Mouse (Mus musculus): ENCODE results near the gene Ttc30a2. TPM values are rescaled to one million over a fixed set of nuclear protein-coding genes. Genes with fewer than 3 reads are reported as not detected.
"Not testable (repeated sequence)": the region's sequence is repeated elsewhere in the genome, so short reads cannot be mapped to it uniquely, and the experiment has no call there.

Gene Ttc30a2
- 0.60 and 1.1 TPM in 2 replicates for polyA plus RNA-seq (2014; fragmentation: Nextera tagmentation; extraction: Ambion mirVana)

DNA sequence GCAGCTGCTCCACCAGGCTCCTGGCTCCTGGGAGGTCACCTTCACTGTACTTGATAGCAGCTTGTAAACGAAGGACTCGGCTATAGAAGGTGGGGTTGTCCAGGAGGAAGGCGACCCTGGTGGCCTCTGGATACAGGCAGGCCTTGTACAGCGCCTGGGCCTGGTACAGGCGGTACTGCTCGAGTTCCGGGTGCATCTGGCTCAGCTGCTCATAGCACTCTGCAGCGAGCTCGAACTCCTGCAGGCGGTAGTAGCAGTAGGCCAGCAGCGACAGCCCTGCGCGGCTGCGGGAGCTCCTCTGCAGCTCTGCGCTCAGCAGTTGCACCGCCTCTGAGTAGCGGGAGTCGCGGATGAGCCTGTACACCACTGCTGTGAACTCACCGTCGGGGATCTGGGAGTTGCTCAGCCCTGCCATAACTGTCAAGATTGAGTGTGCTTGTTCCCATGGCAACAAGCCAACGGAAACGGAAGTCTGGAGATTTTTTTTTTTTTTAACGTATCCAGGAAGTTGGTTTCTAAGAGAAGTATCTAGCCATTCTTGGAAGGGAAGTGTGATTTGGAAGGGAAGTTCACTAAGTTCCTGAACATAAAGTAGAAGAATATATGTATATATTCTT lies at the start of gene Ttc30a2:
TSS of gene Ttc30a2 (minus strand) at position 419 of the 617 bp plus-strand sequence.
- ATAC-seq (ENCODE audit: insufficient number of reproducible peaks, low FRiP score, low TSS enrichment, low read depth); H3K4me1 ChIP-seq (ENCODE audit: control insufficient read depth, insufficient read depth, low read length); DNase-seq (ENCODE audit: low spot score); H3K36me3 ChIP-seq (ENCODE audit: control insufficient read depth, insufficient read depth, low read length); H3K4me3 ChIP-seq (ENCODE audit: low read depth, low read length); H3K27me3 ChIP-seq (ENCODE audit: control insufficient read depth, insufficient read depth, low read length); H3K4me2 ChIP-seq (ENCODE audit: low read depth, severe bottlenecking); H3K9ac ChIP-seq (ENCODE audit: low read length); H3K9me3 ChIP-seq (ENCODE audit: control insufficient read depth, low read length); H3K27ac ChIP-seq (replicated peaks; ENCODE audit: low read depth, low read length): not testable (repeated sequence)
- 24% methylated on average over 21 of the region's 24 CpGs for WGBS

DNA sequence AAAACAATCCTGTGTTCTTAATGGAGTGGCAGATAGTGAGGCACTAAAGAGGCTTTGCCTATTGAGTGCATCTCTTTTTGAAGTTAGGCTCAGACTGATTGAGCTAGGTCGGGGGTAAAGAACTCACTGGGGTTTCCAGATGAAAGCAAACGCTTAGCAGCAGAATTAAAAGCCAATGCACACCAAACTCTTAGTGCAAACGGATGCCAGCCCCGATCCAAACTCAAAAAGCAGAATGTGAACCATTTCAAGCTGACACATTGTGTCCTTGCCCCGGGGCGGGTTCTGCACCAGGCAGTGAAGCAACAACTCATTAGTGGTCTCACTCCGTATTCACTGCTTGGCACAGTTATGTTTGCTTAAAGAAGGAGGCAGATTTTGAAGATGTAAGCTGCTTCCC lies 38.9 kb upstream of the Ttc30a2 start:
- Histone ChIP-seq H3K36me3 (ENCODE audit: control insufficient read depth, insufficient read depth, low read length) (no peaks in the 10 kb centered on the region), H3K4me2 (ENCODE audit: low read depth, severe bottlenecking) (no peak overlapping the region), H3K9me3 (ENCODE audit: control insufficient read depth, low read length) (no peaks in the 10 kb centered on the region), H3K9ac (ENCODE audit: low read length) (no peak overlapping the region), H3K27me3 (ENCODE audit: control insufficient read depth, insufficient read depth, low read length) (no peaks in the 10 kb centered on the region), H3K4me3 (ENCODE audit: low read depth, low read length) (no peak overlapping the region), H3K27ac (replicated peaks; ENCODE audit: low read depth, low read length) (no peak overlapping the region), H3K4me1 (ENCODE audit: control insufficient read depth, insufficient read depth, low read length) (peaks cover 7% of the 10 kb centered on the region)
- ATAC-seq (ENCODE audit: insufficient number of reproducible peaks, low FRiP score, low TSS enrichment, low read depth) (no peak), DNase-seq (ENCODE audit: low spot score) (peak; percentile 44)
- 10% methylated on average over 7 of the region's 7 CpGs for WGBS

DNA sequence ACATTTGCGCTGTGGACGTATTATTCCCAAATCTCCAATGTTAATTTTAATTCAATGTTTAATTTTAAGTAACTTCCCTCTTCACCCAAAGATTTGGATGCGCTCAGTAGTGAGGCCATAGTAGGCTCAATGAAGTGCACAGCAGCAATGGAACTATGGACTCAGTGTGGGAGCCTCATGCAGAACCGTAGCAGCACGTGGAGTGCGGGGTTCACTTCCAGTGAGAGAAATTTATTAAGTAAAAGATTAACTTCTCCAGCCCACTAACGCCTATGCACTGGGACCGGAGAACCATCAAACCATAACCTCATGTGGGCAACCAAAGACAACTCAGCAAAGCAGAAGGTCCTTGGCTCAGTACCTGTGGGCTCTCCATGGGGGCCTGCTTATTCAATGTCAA lies 38.2 kb upstream of the Ttc30a2 start:
- H3K4me3 ChIP-seq (ENCODE audit: low read depth, low read length): no peak overlapping the region
- H3K9ac ChIP-seq (ENCODE audit: low read length): no peak overlapping the region
- WGBS: 88% methylated on average over 8 of the region's 8 CpGs
- peaks cover 7% of the 10 kb centered on the region for H3K4me1 ChIP-seq (ENCODE audit: control insufficient read depth, insufficient read depth, low read length)
- no peaks in the 10 kb centered on the region for H3K9me3 ChIP-seq (ENCODE audit: control insufficient read depth, low read length)
- no peaks in the 10 kb centered on the region for H3K27me3 ChIP-seq (ENCODE audit: control insufficient read depth, insufficient read depth, low read length)
- DNase-seq (ENCODE audit: low spot score): no peak
- no peak overlapping the region for H3K4me2 ChIP-seq (ENCODE audit: low read depth, severe bottlenecking)
- ATAC-seq (ENCODE audit: insufficient number of reproducible peaks, low FRiP score, low TSS enrichment, low read depth): no peak
- H3K36me3 ChIP-seq (ENCODE audit: control insufficient read depth, insufficient read depth, low read length): no peaks in the 10 kb centered on the region
- no peak overlapping the region for H3K27ac ChIP-seq (replicated peaks; ENCODE audit: low read depth, low read length)

DNA sequence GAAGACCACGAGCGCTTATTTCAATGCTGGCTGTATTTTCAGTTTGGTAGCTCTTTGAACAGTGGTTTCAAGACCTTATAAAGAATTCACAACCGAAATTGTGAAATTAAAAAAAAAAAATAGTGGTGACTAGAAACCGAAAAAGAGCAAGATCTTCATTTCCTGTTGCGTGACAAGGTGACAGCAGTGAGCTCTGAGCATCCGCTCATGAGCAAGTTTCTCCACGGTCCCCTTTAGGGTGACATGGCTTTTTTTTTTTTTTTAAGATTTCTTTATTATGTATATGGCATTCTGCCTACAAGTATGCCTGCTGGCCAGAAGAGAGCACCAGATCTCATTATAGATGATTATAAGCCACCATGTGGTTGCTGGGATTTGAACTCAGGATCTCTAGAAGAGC lies 37.5 kb upstream of the Ttc30a2 start:
- no peak overlapping the region for H3K27ac ChIP-seq (replicated peaks; ENCODE audit: low read depth, low read length)
- no peak overlapping the region for H3K4me2 ChIP-seq (ENCODE audit: low read depth, severe bottlenecking)
- no peaks in the 10 kb centered on the region for H3K36me3 ChIP-seq (ENCODE audit: control insufficient read depth, insufficient read depth, low read length)
- DNase-seq (ENCODE audit: low spot score) (no peak), ATAC-seq (ENCODE audit: insufficient number of reproducible peaks, low FRiP score, low TSS enrichment, low read depth) (no peak)
- no peaks in the 10 kb centered on the region for H3K27me3 ChIP-seq (ENCODE audit: control insufficient read depth, insufficient read depth, low read length)
- no peak overlapping the region for H3K9ac ChIP-seq (ENCODE audit: low read length)
- no peaks in the 10 kb centered on the region for H3K9me3 ChIP-seq (ENCODE audit: control insufficient read depth, low read length)
- no peak overlapping the region for H3K4me3 ChIP-seq (ENCODE audit: low read depth, low read length)
- H3K4me1 ChIP-seq (ENCODE audit: control insufficient read depth, insufficient read depth, low read length): peaks cover 7% of the 10 kb centered on the region
- 94% methylated on average over 7 of the region's 7 CpGs for WGBS

DNA sequence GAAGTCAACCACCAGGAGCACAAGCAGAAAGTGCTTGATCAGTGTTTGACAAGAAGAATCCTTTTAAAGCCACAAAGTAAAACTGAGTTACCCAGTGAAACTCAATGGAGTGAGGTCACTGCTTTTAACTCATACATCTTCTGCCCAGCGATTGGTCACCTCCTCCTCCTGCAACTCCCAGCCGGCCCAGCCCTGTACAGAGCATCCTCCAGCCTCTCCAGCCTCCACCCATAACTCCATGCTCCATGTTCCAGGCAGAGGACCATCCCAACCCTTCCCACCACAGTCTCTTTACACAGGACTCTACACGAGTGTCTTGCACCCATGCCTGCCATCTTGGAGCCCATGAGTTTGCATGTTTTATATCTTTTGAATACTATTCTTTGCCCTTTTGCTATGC lies 36.7 kb upstream of the Ttc30a2 start:
- no peaks in the 10 kb centered on the region for H3K9me3 ChIP-seq (ENCODE audit: control insufficient read depth, low read length)
- H3K9ac ChIP-seq (ENCODE audit: low read length): no peak overlapping the region
- H3K4me2 ChIP-seq (ENCODE audit: low read depth, severe bottlenecking): no peak overlapping the region
- no peak for DNase-seq (ENCODE audit: low spot score)
- peaks cover 7% of the 10 kb centered on the region for H3K4me1 ChIP-seq (ENCODE audit: control insufficient read depth, insufficient read depth, low read length)
- H3K36me3 ChIP-seq (ENCODE audit: control insufficient read depth, insufficient read depth, low read length): no peaks in the 10 kb centered on the region
- no peak overlapping the region for H3K27ac ChIP-seq (replicated peaks; ENCODE audit: low read depth, low read length)
- no peak overlapping the region for H3K4me3 ChIP-seq (ENCODE audit: low read depth, low read length)
- no peak for ATAC-seq (ENCODE audit: insufficient number of reproducible peaks, low FRiP score, low TSS enrichment, low read depth)
- 86% methylated on average over 3 of the region's 3 CpGs for WGBS
- H3K27me3 ChIP-seq (ENCODE audit: control insufficient read depth, insufficient read depth, low read length): no peaks in the 10 kb centered on the region

DNA sequence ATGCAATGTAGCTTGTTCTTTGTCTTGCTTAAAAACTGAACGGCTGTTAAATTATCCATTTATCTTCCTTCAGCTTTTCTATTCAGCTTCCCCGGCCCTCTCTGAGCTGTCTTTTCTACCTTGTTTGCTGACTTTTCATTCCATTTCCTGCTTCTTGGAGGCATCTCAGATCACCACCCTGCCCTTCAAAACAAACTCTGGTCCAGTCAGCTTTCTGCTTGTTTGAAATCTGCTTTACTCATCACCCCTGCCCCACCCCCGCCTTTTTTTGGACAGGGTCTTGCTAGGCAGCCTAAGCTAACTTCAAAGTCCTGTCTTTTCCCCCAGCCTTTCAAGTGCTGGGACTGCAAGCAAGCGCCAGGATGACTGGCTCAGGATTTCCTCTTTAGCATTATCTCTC lies 28.2 kb upstream of the Ttc30a2 start:
- ATAC-seq (ENCODE audit: insufficient number of reproducible peaks, low FRiP score, low TSS enrichment, low read depth) (no peak), DNase-seq (ENCODE audit: low spot score) (no peak)
- Histone ChIP-seq H3K27ac (replicated peaks; ENCODE audit: low read depth, low read length) (no peak overlapping the region), H3K4me2 (ENCODE audit: low read depth, severe bottlenecking) (no peak overlapping the region), H3K36me3 (ENCODE audit: control insufficient read depth, insufficient read depth, low read length) (no peaks in the 10 kb centered on the region), H3K4me1 (ENCODE audit: control insufficient read depth, insufficient read depth, low read length) (no peaks in the 10 kb centered on the region), H3K4me3 (ENCODE audit: low read depth, low read length) (no peak overlapping the region), H3K27me3 (ENCODE audit: control insufficient read depth, insufficient read depth, low read length) (no peaks in the 10 kb centered on the region), H3K9me3 (ENCODE audit: control insufficient read depth, low read length) (no peaks in the 10 kb centered on the region), H3K9ac (ENCODE audit: low read length) (no peak overlapping the region)
- WGBS: 15% methylated on average over 4 of the region's 4 CpGs

DNA sequence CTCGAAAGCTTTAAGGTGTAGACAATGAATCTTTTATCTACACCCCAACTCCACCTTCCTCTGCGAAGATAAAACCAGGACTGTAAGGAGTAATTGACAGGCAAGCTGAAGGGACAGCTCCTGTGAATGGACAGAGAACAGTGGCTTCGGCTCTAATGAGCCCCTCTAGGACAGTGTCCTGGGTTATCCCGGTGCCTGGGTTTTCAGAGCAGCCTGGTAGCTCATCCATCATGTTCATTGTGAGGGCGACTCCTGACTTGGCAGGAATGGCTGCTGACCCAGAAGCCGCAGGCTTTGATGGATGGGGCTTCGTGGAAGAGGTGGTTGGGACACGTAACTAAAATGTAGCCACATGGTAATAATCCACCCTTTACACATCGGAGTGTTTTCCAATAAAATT lies 24.9 kb upstream of the Ttc30a2 start:
- Histone ChIP-seq H3K9ac (ENCODE audit: low read length) (no peak overlapping the region), H3K4me3 (ENCODE audit: low read depth, low read length) (no peak overlapping the region), H3K27me3 (ENCODE audit: control insufficient read depth, insufficient read depth, low read length) (no peaks in the 10 kb centered on the region), H3K9me3 (ENCODE audit: control insufficient read depth, low read length) (no peaks in the 10 kb centered on the region), H3K4me1 (ENCODE audit: control insufficient read depth, insufficient read depth, low read length) (peaks cover 7% of the 10 kb centered on the region; the same call in 1 of the 2 replicates), H3K4me2 (ENCODE audit: low read depth, severe bottlenecking) (no peak overlapping the region), H3K36me3 (ENCODE audit: control insufficient read depth, insufficient read depth, low read length) (no peaks in the 10 kb centered on the region), H3K27ac (replicated peaks; ENCODE audit: low read depth, low read length) (no peak overlapping the region)
- 24% methylated on average over 9 of the region's 9 CpGs for WGBS
- DNase-seq (ENCODE audit: low spot score) (no peak), ATAC-seq (ENCODE audit: insufficient number of reproducible peaks, low FRiP score, low TSS enrichment, low read depth) (no peak)

DNA sequence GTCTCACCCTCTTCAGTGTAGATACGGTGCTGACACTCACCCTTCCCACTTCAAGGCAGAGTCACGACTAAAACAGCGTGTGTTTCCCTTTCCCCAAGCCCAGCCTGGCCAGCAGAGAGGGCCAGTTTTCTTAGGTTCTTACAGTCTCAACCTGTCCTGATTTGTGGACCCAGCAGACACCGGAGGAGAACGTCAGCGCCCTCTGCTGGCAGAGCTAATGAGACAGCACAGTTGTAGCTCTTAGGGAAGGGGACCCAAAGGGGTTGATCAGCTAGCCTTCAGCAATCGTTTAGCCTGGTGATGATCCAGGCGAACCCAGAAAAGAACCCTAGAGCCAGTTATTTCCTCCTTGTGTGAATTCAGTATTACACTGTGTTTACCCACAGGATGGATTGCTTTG lies 23.4 kb upstream of the Ttc30a2 start:
- Histone ChIP-seq H3K4me3 (ENCODE audit: low read depth, low read length) (no peak overlapping the region), H3K4me2 (ENCODE audit: low read depth, severe bottlenecking) (no peak overlapping the region), H3K27ac (replicated peaks; ENCODE audit: low read depth, low read length) (no peak overlapping the region), H3K4me1 (ENCODE audit: control insufficient read depth, insufficient read depth, low read length) (peaks cover 7% of the 10 kb centered on the region; the same call in 1 of the 2 replicates), H3K27me3 (ENCODE audit: control insufficient read depth, insufficient read depth, low read length) (no peaks in the 10 kb centered on the region), H3K9ac (ENCODE audit: low read length) (no peak overlapping the region), H3K36me3 (ENCODE audit: control insufficient read depth, insufficient read depth, low read length) (no peaks in the 10 kb centered on the region), H3K9me3 (ENCODE audit: control insufficient read depth, low read length) (no peaks in the 10 kb centered on the region)
- DNase-seq (ENCODE audit: low spot score) (peak; percentile 78), ATAC-seq (ENCODE audit: insufficient number of reproducible peaks, low FRiP score, low TSS enrichment, low read depth) (no peak)
- WGBS: 40% methylated on average over 8 of the region's 8 CpGs

DNA sequence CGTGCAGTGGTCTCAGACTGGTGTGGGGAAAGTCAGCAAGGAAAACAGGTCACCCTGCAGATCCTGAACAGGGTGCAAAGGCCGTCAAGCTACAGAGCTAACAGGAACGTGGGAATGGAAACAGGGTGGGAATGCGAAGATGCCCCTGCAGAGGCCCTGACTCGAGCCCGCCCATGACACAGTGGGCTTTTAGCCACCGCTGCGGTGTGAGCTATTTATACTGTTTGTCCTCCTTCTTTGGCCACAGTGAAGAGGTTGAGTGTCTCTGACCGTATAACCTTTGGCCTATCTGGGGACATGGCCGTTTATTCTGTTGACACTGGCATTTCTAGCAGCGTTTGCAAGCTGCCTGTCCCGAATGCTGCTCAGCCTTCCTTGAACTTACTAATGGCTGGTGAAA lies 21.7 kb upstream of the Ttc30a2 start:
- Histone ChIP-seq H3K36me3 (ENCODE audit: control insufficient read depth, insufficient read depth, low read length) (no peaks in the 10 kb centered on the region), H3K9ac (ENCODE audit: low read length) (no peak overlapping the region), H3K4me1 (ENCODE audit: control insufficient read depth, insufficient read depth, low read length) (peaks cover 7% of the 10 kb centered on the region; the same call in 1 of the 2 replicates), H3K9me3 (ENCODE audit: control insufficient read depth, low read length) (no peaks in the 10 kb centered on the region), H3K4me3 (ENCODE audit: low read depth, low read length) (no peak overlapping the region), H3K27me3 (ENCODE audit: control insufficient read depth, insufficient read depth, low read length) (no peaks in the 10 kb centered on the region), H3K4me2 (ENCODE audit: low read depth, severe bottlenecking) (no peak overlapping the region), H3K27ac (replicated peaks; ENCODE audit: low read depth, low read length) (no peak overlapping the region)
- no peak for ATAC-seq (ENCODE audit: insufficient number of reproducible peaks, low FRiP score, low TSS enrichment, low read depth)
- 32% methylated on average over 12 of the region's 12 CpGs for WGBS
- DNase-seq (ENCODE audit: low spot score): no peak
